Mouse (Mus musculus) layer of hippocampus, adult 8-10 months (tissue): ENCODE measurements around the gene Tc2n. TPM values are rescaled to one million over a fixed set of nuclear protein-coding genes. Genes with fewer than 3 reads are reported as not detected.

Experiments used
- total RNA-seq, 4 experiments: library from RNA; stranded (reverse); gene quantifications; 2 replicates each; pipeline ENCODE4 v1.2.4; 2022

Gene Tc2n
- total RNA-seq, 4 experiments from 2014 or later: 0.12 to 1.1 (median 0.66) TPM

Other genes starting within 250 kb of the Tc2n start
- 1 to 10 TPM; 4.7 to 7.6 (median 6.0) TPM for gene Fbln5, start 100.5 kb upstream of the Tc2n start, total RNA-seq
- gene Trip11, start 194.7 kb upstream of the Tc2n start, total RNA-seq: 10 to 100 TPM; 30.9 to 36.2 (median 33.2) TPM
- gene Atxn3, start 239.7 kb upstream of the Tc2n start, total RNA-seq: 10 to 100 TPM; 20.4 to 27.9 (median 22.7) TPM